Mouse (Mus musculus) forebrain, embryonic 16.5 days (tissue): ENCODE data around the gene Psmb6. TPM values are rescaled to one million over a fixed set of nuclear protein-coding genes. Genes with fewer than 3 reads are reported as not detected.
"Not testable (repeated sequence)": the region's sequence is repeated elsewhere in the genome, so short reads cannot be mapped to it uniquely, and the experiment has no call there.

Source experiments
- ATAC-seq: fragments of 200-750 bp; cut with Nextera tagmentation; 2 replicates; pipeline ENCODE4 v1.8.0; 2017; ENCODE audit warnings: mild to moderate bottlenecking, moderate library complexity
- H3K27ac ChIP-seq: fragments of 300-500 bp; sonication (generic); 2 replicates; pipeline ENCODE4 v1.5.1; 2014; ENCODE audit warnings: low read length, control low read depth
- H3K27me3 ChIP-seq: fragments of 300-500 bp; sonication (generic); replicated peaks from 2 replicates; pipeline ENCODE4 v1.6.1; 2014; ENCODE audit warnings: low read length; ENCODE audit not compliant: control insufficient read depth, insufficient read depth
- H3K36me3 ChIP-seq: fragments of 300-500 bp; sonication (generic); 2 replicates; pipeline ENCODE4 v1.6.1; 2014; ENCODE audit not compliant: control insufficient read depth, insufficient read depth
- H3K4me1 ChIP-seq: fragments of 300-500 bp; sonication (generic); replicated peaks from 2 replicates; pipeline ENCODE4 v1.6.1; 2014; ENCODE audit warnings: low read length; ENCODE audit not compliant: control insufficient read depth, insufficient read depth
- H3K4me2 ChIP-seq: fragments of 300-500 bp; sonication (generic); 2 replicates; pipeline ENCODE4 v1.6.1; 2014; ENCODE audit warnings: mild to moderate bottlenecking, low read length, control low read depth
- H3K4me3 ChIP-seq: fragments of 300-500 bp; sonication (generic); replicated peaks from 2 replicates; pipeline ENCODE4 v1.5.1; 2014; ENCODE audit warnings: mild to moderate bottlenecking, low read length, control low read depth
- H3K9ac ChIP-seq: fragments of 300-500 bp; sonication (generic); replicated peaks from 2 replicates; pipeline ENCODE4 v1.6.1; 2014; ENCODE audit warnings: low read depth, low read length, control low read depth
- H3K9me3 ChIP-seq: fragments of 300-500 bp; sonication (generic); 2 replicates; pipeline ENCODE4 v1.6.1; 2016; ENCODE audit warnings: low read length; ENCODE audit not compliant: control insufficient read depth
- WGBS: fragments of 180-500 bp; shearing (Covaris S2); extraction: QIAGEN DNeasy Blood & Tissue Kit; methylation state at CpG from one replicate; pipeline ENCODE4 v1.1.7; 2014; 5-methylcytosine and 5-hydroxymethylcytosine counted together
- polyA plus RNA-seq: library from polyadenylated mRNA; unstranded; fragments of >200 nt; fragmentation: Nextera tagmentation; extraction: Ambion mirVana; gene quantifications from 2 replicates; pipeline ENCODE4 v1.2.1, GENCODE M21; 2015

Gene Psmb6
- polyA plus RNA-seq, 1 experiment from 2014 or later: 749 TPM

DNA sequence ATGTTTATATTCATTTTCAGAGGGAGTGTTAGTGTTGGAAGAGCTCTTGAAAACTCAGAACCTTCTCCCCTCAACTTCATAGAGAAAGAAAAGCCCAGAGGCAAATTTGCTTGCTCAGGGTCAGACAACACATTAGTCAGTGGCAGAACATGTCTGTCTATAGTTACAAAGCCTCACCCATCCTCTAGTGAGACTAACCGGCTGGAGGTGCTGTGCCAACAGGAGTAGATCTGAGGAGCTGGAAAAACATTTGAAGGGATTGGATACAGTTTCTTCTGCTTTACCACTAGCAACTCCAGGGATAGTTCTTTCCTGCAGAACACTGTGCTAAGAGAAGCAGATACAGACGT lies 36.7 kb downstream of the Psmb6 start:
- no peaks in the 10 kb centered on the region for H3K9me3 ChIP-seq
- peak overlapping the region; percentile 84 for H3K9ac ChIP-seq
- peak overlapping the region; percentile 94 for H3K4me2 ChIP-seq
- ATAC-seq: no peak
- 2% methylated on average over 2 of the region's 2 CpGs for WGBS
- peak overlapping the region; percentile 81 for H3K27ac ChIP-seq
- H3K36me3 ChIP-seq: no peaks in the 10 kb centered on the region
- H3K27me3 ChIP-seq: no peaks in the 10 kb centered on the region
- H3K4me1 ChIP-seq: peaks cover 27% of the 10 kb centered on the region
- H3K4me3 ChIP-seq: peak overlapping the region; percentile 70

DNA sequence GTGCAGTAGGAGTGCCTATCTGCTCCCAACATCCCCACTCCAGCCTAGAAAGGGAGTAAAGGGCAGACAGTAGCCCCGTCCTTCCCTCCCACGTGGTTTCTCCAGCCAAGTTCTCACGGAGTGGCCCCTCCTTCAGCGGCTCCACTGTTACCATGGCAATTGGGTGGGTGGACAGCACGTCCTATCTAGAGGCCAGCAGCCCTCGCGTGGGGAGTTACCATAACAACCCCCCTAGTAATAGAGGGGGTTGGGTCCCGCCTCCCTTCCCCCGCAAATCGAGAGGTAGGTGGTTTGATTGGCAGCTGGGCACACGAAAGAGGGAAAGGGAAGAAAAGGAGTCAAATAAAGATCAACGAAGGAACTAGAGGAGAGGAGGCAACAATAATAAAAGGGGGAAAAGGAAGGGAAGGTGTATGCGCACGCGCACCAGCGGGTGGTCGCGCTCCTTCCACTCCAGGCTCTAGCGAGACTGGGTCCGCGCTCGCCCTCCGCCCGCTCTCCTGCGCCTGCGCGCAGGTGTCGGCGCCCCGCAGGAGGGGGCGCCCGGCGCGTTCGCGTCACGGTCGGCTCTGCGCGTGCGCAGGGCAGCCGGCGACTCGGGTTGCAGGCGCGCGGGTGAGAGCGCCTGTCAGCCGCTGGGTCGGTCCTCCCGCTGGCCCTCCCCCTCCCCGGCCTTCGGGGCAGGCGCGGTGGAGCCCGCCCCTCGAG lies 37.3 kb downstream of the Psmb6 start, which contains the start of gene Mink1:
Gene Mink1, plus strand, starts transcription at position 595 of the 708 bp plus-strand sequence.
- H3K9ac ChIP-seq: peak within 1 kb of the TSS; percentile 84
- H3K27ac ChIP-seq: peak within 1 kb of the TSS; percentile 81
- no peaks in the 10 kb centered on the region for H3K36me3 ChIP-seq
- H3K4me3 ChIP-seq: peak within 1 kb of the TSS; percentile 70
- ATAC-seq: peak; percentile 93
- no peaks in the 10 kb centered on the region for H3K9me3 ChIP-seq
- H3K4me1 ChIP-seq: peaks cover 27% of the 10 kb centered on the region
- WGBS: under 1% methylated on average over 55 of the region's 57 CpGs
- H3K4me2 ChIP-seq: peak within 1 kb of the TSS; percentile 94
- H3K27me3 ChIP-seq: no peaks in the 10 kb centered on the region

DNA sequence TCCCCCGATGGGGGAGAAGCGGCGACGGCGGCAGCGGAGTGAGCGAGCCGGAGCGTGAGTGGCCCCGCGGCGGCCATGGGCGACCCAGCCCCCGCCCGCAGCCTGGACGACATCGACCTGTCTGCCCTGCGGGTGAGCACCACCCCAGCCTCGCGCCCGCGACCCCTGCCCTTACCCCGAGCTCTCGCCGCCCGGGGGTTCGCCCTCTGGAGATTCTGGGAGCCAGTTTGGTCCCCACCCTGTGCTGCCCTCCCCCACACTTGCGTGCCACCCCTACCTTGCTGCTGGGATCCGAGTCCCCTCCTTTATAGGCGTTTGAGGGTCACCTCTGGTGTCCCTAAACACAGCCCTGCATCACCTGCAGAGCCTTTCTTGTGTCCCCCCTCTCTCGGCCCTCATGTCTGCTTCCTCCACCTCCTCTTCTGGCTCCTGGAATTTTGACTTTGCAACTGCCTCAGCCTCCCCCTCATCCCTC lies 37.9 kb downstream of the Psmb6 start:
- Histone ChIP-seq H3K9me3 (no peaks in the 10 kb centered on the region), H3K4me1 (peaks cover 27% of the 10 kb centered on the region), H3K36me3 (no peaks in the 10 kb centered on the region), H3K4me3 (peak overlapping the region; percentile 70), H3K27me3 (no peaks in the 10 kb centered on the region), H3K27ac (peak overlapping the region; percentile 81), H3K4me2 (peak overlapping the region; percentile 94), H3K9ac (peak overlapping the region; percentile 84)
- no peak; the same call in 1 of the 2 replicates for ATAC-seq
- WGBS: under 1% methylated on average over 31 of the region's 31 CpGs

DNA sequence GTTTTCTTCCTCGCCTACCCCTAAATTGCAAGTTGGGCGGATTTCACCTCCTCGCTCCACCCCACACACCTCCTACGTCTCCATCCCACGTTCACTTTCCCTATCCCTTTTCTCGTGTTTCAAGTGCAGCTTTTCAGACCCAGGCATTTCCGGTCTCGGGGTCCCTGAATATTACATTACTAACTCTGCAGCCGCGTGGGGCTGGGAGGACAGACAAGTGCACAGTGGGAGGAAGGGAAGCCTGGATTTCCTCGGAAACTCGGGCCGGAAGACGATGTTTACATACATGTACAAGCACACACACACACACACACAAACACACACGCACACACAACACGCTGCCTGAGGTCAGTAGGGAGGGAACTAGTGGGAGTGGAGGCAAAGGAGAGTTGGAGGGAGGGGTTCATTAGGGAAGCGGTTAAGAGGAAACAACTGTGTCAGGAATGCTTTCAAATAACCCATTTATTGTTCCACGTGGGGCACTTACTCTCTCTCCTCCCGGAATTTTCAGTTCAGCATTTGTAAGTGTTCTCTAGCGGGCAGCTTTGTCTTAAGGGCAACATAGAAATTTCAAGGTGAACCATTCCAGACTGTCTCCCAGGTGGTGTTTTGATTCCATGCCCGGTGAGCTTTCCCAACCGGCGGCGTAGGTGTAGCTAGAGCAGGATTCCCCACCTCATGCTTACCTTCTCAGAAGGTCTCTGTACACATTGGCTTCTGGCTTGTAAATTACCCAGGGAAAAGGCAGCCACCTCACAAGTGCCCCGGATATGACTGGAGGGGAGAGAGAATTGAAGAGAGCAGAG lies 38.5 kb downstream of the Psmb6 start:
- under 1% methylated on average over 25 of the region's 25 CpGs for whole genome bisulfite sequencing
- peaks cover 27% of the 10 kb centered on the region for H3K4me1 ChIP-seq
- ATAC-seq: 0 out of 2 replicates have a peak, but pooled peaks have one; percentile 5
- H3K27ac ChIP-seq: peak overlapping the region; percentile 81; the same call in 1 of the 2 replicates
- H3K4me3 ChIP-seq: peak overlapping the region; percentile 70
- H3K36me3 ChIP-seq: no peaks in the 10 kb centered on the region
- peak overlapping the region; percentile 84 for H3K9ac ChIP-seq
- H3K4me2 ChIP-seq: peak overlapping the region; percentile 94
- H3K9me3 ChIP-seq: no peaks in the 10 kb centered on the region
- H3K27me3 ChIP-seq: no peaks in the 10 kb centered on the region

DNA sequence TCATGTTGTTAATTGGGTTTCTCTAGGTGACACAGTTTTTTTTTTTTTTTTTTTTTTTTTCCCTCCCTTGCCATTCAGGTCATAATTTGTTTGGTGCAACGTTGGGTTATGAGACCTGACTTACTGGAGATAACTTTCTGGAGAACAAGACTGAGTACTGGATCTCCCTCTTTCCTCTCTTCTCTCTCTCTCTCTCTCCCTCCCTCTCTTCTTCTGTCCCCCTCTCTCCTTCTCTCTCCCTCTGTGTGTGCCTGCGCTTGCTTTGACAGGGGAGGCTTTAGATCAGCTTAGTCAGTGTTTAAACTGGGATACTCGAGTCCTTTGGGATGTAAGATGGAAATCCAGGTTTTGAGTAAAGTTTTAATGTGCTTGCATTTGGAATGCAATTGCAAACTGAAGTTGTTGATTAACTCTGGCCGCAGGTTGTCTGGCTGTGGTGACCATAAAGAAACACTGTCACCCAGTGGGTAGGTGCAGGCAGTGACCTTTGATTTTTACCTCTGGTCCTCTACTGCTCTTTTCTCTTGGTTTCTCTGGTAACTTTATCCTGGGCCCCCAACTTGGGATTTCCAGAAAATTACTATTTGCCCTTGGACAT lies 39.2 kb downstream of the Psmb6 start:
- H3K4me3 ChIP-seq: peak overlapping the region; percentile 70
- peak overlapping the region; percentile 94 for H3K4me2 ChIP-seq
- H3K9me3 ChIP-seq: no peaks in the 10 kb centered on the region
- no peak for ATAC-seq
- H3K9ac ChIP-seq: no peak overlapping the region; the same call in 1 of the 2 replicates
- 32% methylated on average over 4 of the region's 4 CpGs for WGBS
- no peaks in the 10 kb centered on the region for H3K36me3 ChIP-seq
- H3K27me3 ChIP-seq: no peaks in the 10 kb centered on the region
- H3K27ac ChIP-seq: no peak overlapping the region
- peaks cover 27% of the 10 kb centered on the region for H3K4me1 ChIP-seq

DNA sequence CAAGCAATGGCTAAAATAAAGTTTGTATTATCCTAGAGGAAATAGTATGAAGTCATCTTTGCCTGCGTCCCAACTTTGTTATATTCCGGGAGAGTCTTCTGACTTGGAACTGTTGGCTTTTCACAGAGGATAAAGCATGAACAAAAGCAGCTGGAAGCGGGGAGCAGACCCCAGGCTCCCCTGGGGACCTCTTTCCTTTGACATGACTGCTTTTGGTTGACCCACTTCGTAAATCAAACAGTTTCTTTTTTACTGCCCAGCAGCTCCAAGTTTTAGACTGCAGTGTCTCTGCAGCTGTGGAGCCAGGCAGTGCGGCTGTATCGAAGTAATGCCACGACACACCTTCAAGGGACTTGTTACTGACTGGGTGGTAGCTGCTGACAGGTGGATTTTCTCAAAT lies 41.4 kb downstream of the Psmb6 start:
- no peak overlapping the region for H3K9ac ChIP-seq
- no peak overlapping the region for H3K27ac ChIP-seq
- H3K36me3 ChIP-seq: no peaks in the 10 kb centered on the region
- no peaks in the 10 kb centered on the region for H3K9me3 ChIP-seq
- H3K4me1 ChIP-seq: peaks cover 27% of the 10 kb centered on the region
- no peak for ATAC-seq
- no peak overlapping the region for H3K4me3 ChIP-seq
- no peak overlapping the region for H3K4me2 ChIP-seq
- 70% methylated on average over 7 of the region's 7 CpGs for WGBS
- H3K27me3 ChIP-seq: no peaks in the 10 kb centered on the region

DNA sequence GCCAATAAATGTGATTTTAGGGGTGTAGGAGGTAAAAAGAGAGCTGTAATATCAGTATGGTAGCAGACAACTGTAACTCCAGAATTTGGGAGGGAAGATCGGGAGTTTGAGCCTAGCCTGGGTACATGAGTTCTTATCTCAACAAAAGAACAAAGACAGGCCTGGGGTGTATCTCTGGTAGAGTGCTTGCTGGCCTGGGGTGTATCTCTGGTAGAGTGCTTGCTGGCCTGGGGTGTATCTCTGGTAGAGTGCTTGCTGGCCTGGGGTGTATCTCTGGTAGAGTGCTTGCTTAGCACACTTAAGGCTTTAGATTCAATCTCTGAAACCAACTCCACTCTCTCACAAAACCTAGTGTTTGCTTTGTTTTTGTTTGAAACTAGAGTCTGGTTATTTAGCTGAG lies 45.4 kb downstream of the Psmb6 start:
- 97% methylated on average over 1 of the region's 1 CpGs for WGBS
- not testable (repeated sequence) for H3K27me3 ChIP-seq, H3K4me1 ChIP-seq, H3K4me2 ChIP-seq, ATAC-seq, H3K27ac ChIP-seq, H3K36me3 ChIP-seq, H3K4me3 ChIP-seq, H3K9ac ChIP-seq, H3K9me3 ChIP-seq

DNA sequence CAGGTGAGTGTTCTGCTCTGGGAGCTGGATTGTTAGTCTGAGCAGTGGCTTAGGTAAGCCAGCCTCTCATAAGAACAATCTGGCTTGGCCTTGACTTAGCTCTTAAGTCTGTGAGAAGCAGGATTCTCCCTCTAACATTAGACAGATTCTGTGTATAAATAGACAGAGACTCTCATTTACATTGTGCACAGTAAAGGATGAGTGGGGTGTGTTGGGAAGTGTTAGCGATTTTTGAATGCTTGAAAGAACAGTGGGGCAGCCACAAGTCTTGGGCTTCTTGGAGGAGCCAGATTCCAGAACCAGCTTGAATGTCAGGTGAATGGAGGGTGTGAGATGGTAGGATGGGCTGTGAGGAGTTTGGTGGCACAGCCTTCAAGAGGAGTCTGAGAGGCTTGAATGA lies 46.5 kb downstream of the Psmb6 start:
- Histone ChIP-seq H3K4me1 (peaks cover 8% of the 10 kb centered on the region; the same call in 1 of the 2 replicates), H3K4me3 (no peak overlapping the region), H3K36me3 (no peaks in the 10 kb centered on the region), H3K27me3 (no peaks in the 10 kb centered on the region), H3K4me2 (no peak overlapping the region), H3K27ac (no peak overlapping the region), H3K9me3 (no peaks in the 10 kb centered on the region), H3K9ac (no peak overlapping the region)
- WGBS: 89% methylated on average over 1 of the region's 1 CpGs
- no peak for ATAC-seq

DNA sequence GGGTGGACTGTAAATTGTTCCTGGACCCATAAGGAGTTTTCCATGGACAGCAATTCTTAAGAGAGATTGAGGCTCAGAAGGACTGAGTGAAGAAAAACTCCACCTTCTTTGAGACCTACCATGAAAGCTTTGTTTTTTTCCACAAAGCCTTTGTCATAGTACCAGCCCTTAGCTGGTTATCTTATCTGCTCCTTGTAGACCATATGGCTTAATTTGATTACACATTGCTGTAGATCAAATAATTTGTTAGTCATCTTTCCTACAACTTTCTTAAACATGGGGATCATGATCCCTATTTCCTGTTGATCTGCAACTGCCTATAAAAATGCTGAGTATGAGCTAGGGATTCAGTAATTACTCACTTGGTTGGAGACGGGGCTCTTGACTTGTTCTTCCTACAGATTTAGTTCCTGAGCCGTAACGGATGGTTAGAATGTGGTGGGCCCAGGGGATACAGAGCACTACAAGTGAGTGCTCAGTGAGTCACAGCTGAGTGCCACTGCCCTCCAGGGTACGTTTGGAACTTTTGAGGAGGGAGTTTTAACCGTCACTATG lies 47.3 kb downstream of the Psmb6 start:
- Histone ChIP-seq H3K27ac (no peak overlapping the region), H3K36me3 (no peaks in the 10 kb centered on the region), H3K9me3 (no peaks in the 10 kb centered on the region), H3K4me3 (no peak overlapping the region), H3K9ac (no peak overlapping the region), H3K27me3 (no peaks in the 10 kb centered on the region), H3K4me1 (peaks cover 10% of the 10 kb centered on the region), H3K4me2 (no peak overlapping the region)
- WGBS: 69% methylated on average over 5 of the region's 5 CpGs
- ATAC-seq: no peak
